Mouse (Mus musculus) layer of hippocampus, adult 9-10 months (tissue): Measurements from ENCODE around the gene Magi2.

Experiments
- DNase-seq: peaks from one replicate; pipeline ENCODE4 v3.0.0; 2022; ENCODE audit warnings: low spot score

The Magi2 gene

DNA sequence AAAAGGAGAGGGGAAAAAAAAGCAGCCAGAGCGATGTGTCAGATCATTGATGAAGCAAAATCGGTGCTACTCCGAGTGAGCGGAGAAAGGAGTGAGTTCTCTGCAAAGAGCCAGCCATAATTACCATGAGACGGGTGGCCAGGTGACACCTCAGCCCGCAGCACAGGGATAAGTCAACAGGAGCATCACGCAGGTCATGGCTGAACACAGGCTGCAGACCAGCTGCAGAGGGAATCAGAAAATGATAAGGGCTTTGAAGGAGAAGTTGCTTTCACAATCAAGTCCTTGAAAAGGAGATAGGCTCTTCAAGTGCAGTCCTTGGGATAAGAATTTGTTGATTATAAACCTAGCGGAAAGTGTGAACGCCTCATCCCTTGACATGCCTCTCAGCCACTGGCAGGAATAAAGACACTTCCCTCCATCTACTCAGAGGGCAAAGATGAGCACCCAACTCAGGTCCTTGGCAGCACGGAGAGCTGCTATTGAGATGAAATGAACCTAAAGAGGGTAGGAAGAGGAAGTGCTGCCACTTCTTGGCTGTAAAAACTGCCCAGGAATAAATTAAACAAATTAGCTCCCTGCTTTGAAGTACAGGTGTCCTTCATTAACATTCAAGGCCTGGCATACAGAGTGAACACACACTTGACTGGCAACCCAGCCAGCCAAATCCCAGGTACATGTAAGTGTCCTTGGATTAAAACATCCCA lies 1428.1 kb downstream of the Magi2 start:
- DNase-seq: no peak

DNA sequence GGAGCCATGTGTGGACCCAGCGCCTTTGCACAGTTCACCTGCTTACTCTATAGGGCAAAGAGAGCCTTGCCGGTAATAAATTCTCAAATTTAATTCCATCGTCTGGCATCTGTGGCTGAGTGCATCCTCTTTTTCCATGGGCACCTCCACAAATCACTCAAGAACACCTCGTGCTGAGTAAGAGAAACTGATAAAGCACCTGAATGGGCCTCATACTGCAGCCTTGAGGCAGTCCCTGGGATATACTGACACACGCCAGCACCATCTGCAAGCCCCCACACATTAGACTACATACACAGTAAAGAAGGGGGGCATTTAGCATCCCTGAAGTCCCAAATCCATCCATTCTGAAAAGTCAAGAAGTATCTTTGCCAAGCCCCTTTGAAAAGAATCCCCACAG lies 1430.2 kb downstream of the Magi2 start:
- no peak for DNase-seq

DNA sequence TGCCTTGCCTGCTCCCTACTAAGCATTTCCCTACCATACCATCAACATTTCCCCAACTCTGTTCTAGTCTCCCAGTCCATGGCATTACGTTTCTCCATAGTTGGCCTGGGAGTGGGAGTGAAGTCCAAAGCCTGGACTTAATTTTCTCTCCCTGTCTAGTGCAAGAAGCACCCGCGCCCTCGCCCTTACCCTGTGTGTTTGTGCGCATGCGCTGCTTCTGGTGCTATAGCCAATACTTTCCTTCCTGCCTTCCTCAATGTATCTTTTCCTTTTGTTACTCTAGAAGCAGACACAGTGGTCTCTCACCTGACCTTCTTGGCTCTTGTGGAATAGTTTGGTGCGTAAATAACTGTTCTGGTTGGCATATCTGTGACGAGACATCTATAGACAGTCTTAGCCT lies 1440.8 kb downstream of the Magi2 start:
- no peak for DNase-seq

DNA sequence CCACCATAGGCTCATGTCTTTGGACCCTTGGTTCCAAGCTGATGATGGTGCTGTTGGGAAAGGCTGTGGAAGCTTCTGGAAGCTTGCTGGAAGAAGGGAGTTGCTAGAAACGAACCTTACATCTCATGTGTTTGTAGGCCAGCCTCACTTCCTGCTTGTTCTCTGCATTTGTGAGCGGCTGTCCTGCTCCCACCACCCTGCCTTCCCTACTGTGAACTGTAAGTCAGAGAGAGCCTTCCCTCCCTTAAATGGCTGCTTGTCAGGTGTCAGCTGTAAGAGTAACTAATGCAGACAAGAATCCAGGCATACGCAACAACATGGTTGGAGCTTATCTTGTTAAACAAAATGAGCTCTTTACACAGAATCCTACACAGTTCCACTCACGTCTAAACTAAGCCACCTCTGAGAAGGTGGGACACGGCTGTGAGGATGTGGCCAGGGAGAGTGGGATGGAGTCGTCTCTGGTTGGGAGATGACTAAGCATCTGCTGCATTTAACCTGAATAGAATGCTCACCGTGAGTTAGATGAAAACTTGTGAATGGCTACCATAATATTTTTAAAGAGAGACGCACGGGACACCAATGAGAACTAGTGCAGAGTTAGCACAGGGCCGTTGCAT lies 1442.0 kb downstream of the Magi2 start:
- no peak for DNase-seq

DNA sequence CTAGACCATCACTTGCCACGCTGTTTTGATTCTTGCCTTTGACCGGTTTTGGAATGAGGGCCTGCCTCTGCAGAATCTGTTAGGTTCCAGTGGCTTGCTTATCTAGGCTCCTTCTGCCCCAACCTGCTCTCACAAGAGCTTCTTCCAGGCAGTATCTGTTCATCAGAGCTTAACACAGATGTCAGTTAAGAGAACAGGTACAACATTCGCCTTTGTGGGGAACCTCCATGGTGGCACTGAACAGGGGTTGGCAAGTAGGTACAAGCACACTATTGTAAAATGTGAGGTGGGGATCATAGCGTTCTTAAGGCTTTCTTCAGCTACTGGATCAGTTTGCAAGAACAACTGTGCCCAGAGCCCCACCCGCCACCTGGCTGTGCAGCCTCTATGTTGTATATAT lies 1442.6 kb downstream of the Magi2 start:
- no peak for DNase-seq

DNA sequence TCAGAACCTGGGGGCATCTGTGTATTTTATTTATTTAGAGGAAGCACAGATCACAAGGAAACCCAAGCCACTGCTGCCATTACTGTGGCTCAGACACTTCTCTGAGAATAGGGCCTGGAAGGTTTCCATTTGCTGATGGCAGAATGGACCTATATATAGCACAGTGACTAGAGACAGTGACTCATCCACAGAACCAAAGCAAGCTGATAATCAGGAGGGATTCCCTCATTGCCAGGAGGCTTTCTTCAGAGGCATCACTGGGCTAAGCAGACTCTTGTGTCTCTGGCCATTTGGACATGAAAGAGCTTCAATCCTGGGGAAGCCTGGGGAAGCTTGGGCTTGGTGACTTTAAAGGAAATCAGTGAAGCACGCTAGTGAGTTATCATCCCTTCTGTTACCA lies 1445.0 kb downstream of the Magi2 start:
- no peak for DNase-seq

DNA sequence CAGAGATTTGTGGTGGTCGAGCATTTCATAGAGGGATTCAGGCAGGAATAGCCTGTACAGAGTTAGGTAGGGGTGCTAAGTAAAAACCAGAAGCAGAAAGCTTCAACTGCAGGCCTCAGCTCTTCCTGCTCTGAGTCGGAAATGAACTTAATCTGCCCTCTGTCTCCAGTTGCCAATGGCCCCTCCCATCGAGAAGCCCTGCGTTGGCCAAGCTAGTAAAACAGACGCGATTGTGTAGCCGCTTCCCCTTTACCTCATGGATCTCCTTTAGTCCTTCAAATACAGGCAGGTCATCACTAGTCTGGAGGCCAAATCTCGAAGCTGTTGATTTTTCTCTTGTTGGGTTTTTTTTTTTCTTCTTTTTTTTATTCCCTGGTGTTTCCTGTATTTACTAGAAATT lies 1447.7 kb downstream of the Magi2 start:
- no peak for DNase-seq

DNA sequence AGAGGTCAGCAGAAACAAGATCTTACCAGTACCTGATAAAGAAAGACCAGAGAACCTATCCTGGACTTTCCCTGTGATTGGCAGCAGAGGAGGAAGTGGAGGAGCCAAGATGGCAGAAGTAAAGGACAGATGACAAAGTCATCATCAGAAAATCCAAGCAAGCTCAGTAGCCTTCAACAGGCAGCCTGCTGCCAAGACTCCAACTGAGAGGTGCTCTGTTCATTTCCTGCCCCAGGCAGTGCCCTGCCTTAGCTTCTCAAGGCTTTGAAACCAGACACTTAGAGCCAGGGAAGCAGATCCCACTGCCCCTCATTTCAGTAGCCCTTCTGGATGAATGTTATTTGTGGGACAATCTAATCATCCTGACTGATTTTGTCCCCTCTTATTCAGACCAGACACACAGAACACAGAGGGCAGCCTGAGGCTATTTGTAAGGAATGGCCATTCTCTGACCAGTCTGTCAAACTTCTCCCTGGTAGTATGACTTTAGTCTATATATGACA lies 1448.4 kb downstream of the Magi2 start:
- no peak for DNase-seq

DNA sequence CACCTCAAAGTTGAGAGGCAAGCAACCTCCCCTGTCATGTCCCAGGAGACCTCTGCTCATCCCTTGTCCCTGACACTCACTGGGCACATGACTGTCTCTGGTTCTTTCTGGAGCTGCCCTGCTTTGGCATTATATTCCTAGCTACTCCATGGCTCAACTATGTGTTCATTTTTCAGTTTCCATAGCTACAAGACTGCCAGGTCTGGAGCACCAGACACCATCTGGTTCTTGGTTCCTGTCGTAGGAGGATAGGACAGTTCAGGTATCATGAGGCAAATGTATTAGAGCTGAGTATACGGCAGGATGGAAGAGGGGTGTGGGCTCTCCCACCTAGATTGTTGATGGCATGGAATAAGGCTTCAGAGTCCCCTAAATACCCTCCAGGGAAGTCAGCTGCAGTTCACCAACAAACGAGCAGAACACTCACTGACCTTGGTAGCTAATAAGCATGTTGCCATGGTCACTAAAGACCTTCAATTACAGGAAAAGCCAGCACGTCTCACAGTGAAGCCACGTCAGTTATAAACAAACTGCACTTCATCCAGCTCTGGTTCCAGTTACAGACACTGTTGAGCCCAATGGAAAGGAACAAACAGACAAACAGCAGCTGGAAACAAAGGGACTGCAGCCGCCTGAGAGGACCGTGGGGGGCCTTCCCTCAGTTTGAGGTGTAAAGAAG lies 1449.5 kb downstream of the Magi2 start:
- DNase-seq: no peak

DNA sequence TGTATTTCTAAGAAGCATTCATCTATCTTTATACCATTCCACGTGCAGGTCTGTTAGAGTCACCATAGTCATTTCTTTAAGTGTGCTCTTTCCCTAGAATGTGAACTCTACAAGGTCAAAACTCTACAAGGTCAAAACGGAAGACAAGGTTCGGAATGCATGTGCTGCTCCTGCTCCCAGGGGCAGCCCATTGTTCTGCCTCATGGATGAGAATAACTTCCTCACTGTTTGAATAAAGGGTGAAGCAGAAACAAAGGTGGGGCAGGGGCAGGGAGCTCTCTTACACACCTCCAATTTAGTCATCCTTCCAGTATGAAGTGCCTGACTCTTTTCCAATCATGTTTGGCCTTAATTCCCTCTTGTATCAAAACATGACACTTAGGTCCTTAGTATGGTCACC lies 1450.4 kb downstream of the Magi2 start:
- no peak for DNase-seq

DNA sequence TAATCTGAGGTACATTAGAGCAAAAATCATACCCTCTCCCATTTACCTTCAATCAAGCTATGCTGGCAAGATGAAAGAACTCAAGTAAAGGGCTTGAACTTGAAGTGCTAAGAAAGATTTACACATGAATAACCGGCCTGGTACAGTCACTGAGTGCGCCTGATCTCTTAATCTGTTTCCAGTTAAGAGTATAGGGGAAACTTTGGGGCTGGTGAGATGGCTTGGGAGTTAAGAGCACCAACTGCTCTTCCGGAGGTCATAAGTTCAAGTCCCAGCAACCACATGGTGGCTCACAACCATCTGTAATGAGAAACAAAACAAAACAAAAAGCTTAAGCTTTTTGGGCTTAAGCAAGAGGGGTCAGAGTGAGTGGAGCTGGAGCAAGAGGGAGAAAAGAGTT lies 1451.7 kb downstream of the Magi2 start:
- DNase-seq: no peak

DNA sequence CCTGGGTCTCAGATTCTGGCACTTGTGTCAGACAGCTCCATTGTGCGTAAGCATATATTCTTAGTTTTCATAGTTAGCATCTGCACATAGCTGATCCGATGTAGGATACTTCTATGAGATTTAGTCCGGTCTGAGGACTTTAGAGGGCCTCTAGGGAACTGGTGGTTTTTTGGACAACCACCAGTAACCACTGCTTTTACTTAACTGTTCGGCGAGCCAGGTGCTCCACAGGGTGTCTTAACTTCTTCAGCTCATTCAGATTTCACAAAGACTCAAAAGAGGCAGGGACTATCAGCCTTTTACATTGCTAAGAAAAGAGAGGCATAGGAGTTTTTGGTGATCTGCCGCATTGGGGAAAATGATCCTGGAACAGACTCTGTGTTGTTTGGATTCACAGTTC lies 1453.1 kb downstream of the Magi2 start:
- DNase-seq: no peak

DNA sequence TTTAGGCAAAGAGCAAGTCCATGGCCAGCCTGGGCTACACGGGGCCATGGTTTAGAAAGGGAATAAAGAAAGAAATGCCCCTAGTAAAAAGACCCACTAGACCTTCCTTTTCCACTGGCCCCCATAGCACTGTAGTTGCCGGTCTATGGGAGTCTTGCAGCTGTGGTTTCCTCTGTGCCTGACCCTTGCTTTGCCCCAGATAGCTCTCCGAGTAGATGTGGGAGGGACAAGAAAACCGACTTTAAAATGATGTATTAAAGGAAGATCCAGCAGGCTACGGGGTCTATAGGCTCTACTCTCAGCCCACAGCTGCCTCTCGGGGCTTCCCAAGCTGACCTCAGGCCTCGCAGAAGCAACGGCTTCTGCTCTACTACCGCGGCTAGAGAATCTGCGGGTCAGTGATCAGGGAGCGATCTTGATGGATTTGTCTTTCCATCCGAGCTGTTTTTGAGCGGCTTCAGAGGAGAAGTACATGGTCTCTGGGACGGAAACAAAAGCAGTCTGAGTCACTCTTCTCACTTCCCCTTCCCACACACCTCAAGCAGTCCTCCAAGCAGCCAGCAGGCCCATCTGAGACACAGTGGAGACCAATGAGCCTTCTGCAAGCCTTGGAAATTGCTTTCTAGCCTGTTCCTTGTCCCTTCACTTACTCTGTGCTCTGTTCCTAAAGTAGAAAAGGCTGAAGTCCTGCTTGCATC lies 1454.1 kb downstream of the Magi2 start:
- no peak for DNase-seq

DNA sequence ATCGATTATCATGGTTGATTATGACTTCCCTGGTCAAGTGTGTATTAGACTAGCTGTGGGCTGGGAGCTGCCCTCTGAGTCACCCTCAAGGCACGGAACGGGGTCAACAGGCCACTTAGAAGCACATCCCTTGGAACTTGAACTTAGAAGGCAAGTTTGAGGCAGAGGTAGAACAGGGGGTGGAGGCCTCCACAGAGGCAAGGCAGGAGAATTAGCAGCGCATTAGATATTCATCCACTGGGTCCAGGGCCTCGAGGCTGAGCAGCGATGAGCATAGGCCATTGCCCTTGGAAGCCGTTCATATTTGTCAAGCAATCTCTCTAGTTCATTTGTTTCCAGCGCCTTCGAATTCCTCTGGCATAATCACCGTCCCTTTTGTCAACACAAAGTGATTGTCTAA lies 1454.8 kb downstream of the Magi2 start:
- no peak for DNase-seq

DNA sequence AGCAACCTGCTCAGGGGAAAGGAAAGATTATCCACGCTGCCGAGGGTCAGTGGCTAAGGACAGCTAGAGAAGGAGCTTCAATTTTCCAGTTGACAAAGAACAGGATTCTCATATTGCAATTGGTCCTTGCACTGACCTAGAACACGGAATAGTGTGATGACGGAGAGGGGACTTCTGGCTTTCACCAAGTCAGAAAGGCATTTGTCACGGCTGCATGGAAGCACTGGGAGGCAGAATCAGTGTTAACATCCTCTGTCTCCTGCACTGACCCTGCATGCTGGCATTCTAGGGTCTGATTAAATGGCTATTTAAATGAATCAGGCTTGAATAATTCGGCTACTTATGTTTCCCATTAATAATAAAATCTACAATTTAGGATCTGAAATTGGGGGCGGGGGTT lies 1455.4 kb downstream of the Magi2 start:
- no peak for DNase-seq

DNA sequence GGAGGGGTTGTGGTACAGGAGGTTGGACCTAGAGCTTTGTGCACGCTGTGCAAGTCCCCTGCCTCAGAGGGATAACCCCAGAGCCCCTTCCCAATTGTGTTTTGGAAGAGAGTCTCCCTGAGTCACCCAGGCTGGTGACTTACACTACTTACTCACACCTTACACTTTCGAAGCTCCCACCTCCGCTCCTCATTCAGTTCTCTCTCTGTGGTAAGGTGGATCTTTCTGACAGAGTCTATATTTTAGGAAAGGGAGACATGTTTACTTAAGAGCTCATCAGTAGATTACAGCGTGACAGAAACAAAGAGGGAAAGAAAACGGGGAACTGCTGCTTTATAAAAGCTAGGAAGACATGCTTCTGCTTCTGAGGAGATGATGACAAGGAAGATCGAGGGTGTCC lies 1457.3 kb downstream of the Magi2 start:
- DNase-seq: no peak

DNA sequence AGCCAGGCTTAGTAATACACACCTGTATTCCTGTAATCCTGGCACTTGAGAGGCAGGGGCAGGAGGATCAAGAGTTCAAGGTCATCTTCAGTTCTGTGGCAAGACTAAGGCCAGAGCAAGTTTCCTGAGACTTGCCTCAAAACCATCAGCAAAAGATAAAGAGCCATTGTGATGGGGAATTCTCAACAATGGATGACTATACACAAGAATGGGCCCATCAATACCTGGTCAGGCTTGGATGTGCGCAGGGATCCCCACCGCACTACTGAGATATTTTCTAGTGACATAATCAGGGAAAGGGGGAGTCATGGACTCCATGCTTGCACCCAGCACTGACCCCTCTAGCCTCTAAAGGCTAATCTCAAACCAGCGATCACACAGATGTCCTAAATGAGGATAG lies 1465.4 kb downstream of the Magi2 start:
- no peak for DNase-seq

DNA sequence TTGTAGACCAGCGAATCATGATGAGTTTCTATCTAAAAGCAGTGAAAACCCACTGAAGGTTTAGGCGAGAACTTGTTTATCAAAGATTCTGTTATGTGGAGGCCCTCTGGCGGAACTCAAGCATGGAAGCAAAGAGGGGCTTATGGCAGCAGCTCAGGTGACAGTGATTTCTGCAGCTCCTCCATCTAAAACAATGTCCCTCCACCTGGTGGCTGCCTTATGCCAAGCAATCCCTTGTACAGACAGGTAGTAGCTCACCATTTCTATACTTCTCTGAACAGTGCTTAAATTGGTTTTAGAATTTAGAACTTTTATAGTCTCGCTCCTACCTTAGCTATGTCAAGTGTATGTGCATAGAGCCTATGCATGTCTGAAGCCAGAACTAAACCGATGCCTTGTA lies 1472.3 kb downstream of the Magi2 start:
- no peak for DNase-seq

DNA sequence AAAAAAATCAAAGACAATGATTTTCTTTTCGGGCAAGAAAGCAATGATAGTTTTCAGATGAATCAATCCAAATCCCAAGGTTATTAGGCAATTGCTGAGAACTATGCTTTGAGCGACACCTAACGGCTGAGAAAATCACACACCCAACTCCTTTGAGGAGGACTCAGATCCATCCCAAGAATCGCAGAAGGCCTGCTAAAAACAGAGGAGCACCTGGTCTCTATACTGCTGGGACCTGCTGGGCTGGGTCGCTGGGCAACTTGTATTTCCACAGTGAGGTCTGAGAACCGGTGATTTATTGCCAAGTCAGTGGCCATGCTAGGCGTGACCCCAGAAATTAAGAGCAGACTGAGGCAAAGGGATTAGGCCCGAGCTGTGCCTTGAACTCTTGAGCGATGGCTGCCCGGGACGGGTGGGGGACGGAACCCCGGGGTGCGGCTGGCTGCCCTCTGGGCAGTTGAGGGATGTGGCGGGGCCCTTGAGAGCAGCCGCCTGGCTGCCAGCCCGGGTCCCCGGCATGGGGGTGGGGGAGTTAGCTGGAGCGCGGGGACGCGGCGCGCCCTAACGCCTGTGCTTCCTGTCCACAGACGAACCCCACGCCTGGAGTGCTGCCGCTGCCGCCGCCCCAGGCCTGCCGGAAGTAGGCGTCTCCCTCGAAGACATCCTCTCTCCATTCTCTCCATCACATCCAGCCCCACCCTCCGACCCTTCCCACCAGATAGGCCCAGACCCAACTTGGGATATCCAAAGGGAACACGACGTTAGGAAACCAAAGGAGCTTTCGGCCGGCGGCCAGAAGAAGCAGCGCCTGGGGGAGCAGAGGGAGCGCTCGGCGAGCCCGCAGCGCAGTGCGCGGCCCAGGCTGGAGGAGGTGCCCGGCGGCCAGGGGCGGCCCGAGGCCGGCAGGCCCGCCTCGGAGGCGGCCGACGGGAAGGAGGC lies 1474.9 kb downstream of the Magi2 start:
- peak; percentile 90 for DNase-seq

DNA sequence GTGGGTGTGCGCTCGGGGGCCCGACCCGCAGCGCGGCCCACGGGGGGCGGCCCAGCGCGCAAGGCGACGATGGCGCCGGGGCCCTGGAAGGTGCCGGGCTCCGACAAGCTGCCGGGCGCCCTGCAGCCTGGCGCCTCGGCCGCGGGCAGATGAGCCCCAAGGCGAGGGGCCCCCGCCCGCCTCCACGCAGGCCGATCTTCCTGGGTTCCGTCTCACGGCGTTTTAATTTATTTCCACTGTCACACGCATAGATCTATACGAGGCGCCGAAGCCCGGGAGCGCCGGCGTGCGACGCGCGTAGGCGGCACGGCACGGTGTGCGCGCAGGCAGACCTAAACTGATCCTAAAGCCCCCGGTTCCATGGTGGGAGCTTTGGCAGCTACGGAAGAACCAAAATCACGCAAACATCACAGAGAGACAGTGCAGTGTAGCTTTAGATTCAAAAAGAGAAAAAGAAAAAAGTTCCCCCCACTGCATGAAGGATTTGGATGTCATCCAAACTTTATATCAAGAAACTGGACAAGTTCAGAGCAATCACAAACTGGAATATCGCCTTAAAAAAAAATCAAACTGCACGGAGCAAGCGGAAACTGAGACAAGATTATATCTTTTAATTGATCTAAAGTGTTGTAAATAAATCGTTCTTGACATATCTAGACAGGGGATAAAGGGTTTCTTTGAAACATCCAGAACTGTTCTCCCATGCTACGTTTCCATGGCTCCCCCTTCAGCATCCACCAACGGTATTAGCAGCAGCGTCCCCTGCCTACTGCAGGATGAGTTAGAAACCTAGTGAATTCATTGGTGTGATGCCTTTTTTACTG lies 1475.9 kb downstream of the Magi2 start:
- no peak for DNase-seq

DNA sequence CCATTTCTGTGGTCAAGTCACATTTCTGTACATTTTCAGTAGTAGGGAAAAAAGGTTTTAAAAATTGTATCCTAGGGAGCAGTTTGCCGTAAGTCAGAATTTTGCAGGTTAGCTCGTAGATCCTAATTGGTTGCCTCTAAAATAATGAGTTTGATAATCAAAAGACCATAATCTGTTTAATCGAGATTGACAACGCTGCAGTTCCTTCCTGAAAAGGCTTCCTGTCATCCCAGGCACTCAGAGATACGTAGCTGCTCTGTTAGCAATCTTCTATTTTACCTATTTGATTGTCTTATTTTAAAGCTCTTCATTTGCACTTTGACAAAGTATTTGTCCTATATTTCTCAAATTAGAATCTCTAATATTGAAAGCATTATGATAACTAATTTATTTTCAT lies 1476.5 kb downstream of the Magi2 start:
- DNase-seq: no peak
